Mouse (Mus musculus) hematopoietic stem cell, adult 5-6 weeks (primary cell): ENCODE data around the gene Mrpl28. TPM values are rescaled to one million over a fixed set of nuclear protein-coding genes. Genes with fewer than 3 reads are reported as not detected.
A peak's percentile ranks its signal among the peaks of the same experiment; 100 is the strongest.
"Not testable (repeated sequence)": the region's sequence is repeated elsewhere in the genome, so short reads cannot be mapped to it uniquely, and the experiment has no call there.

Experiments
- ATAC-seq, 2 experiments: fragments of 125-278 bp in 1 of 2; replicated peaks in 1 of 2; 2 replicates each; pipeline ENCODE4 v1.8.0; 2016 to 2017; ENCODE audit warnings: inconsistent platforms in 2 of 2, mild to moderate bottlenecking in 2 of 2, moderate number of reproducible peaks in 2 of 2, low read depth in 1 of 2, moderate TSS enrichment in 1 of 2; ENCODE audit not compliant: low FRiP score in 2 of 2, poor library complexity in 2 of 2, severe bottlenecking in 2 of 2, insufficient read depth in 1 of 2, low TSS enrichment in 1 of 2
- total RNA-seq: library from RNA; stranded (forward); fragments of 172-1452, 232-1000 nt; gene quantifications from 2 replicates; pipeline ENCODE4 v1.2.3, GENCODE M21; 2017

Mrpl28 gene
- total RNA-seq, 1 experiment from 2014 or later = 21.7 TPM

GRCm38 (mm10) chr17:26138901-26139381 is 15.6 kb downstream of the Mrpl28 start:
- 0 out of 4 replicates have a peak, but pooled peaks of 1 of the 2 experiments have one; percentile 15 for ATAC-seq

GRCm38 (mm10) chr17:26142796-26143195 is 19.5 kb downstream of the Mrpl28 start:
- no peak for ATAC-seq

- ATAC-seq = no peak
Measured at GRCm38 (mm10) chr17:26143386-26143785, 20.1 kb downstream of the Mrpl28 start.

- ATAC-seq = no peak
Measured at GRCm38 (mm10) chr17:26149056-26149455, 25.8 kb downstream of the Mrpl28 start.

- no peak for ATAC-seq
Measured at GRCm38 (mm10) chr17:26151886-26152630, 28.8 kb downstream of the Mrpl28 start.

GRCm38 (mm10) chr17:26162736-26163135 is 39.4 kb downstream of the Mrpl28 start:
- no peak for ATAC-seq

- ATAC-seq = peak; percentile 94 to 98
Measured at GRCm38 (mm10) chr17:26168039-26168438, 44.7 kb downstream of the Mrpl28 start.

- ATAC-seq = not testable (repeated sequence)
Measured at GRCm38 (mm10) chr17:26175248-26175647, 51.9 kb downstream of the Mrpl28 start.

Other genes starting within 250 kb of the Mrpl28 start
- 20.1 and 35.2 TPM in 2 replicates for gene Mettl26, start 248.4 kb upstream of the Mrpl28 start, total RNA-seq
- 0.79 and 1.1 TPM in 2 replicates for gene Wfikkn1, start 242.6 kb upstream of the Mrpl28 start, total RNA-seq
- 12.3 and 17.1 TPM in 2 replicates for gene Rab40c, start 203.8 kb upstream of the Mrpl28 start, total RNA-seq
- 33.8 and 47.5 TPM in 2 replicates for gene Pigq, start 178.6 kb upstream of the Mrpl28 start, total RNA-seq
- not detected in 2 replicates for gene Nhlrc4, start 178.5 kb upstream of the Mrpl28 start, total RNA-seq
- gene A930017K11Rik, start 170.9 kb upstream of the Mrpl28 start, total RNA-seq = not detected in 2 replicates
- gene Capn15, start 137.7 kb upstream of the Mrpl28 start, total RNA-seq = 3.3 and 8.1 TPM in 2 replicates
- gene Rab11fip3, start 53.9 kb upstream of the Mrpl28 start, total RNA-seq = 4.7 and 6.5 TPM in 2 replicates
- gene Decr2, start 33.2 kb upstream of the Mrpl28 start, total RNA-seq = 23.8 and 27.2 TPM in 2 replicates
- gene Nme4, start 27.9 kb upstream of the Mrpl28 start, total RNA-seq = 70.3 and 75.4 TPM in 2 replicates
- gene Tmem8, start 10.2 kb upstream of the Mrpl28 start, total RNA-seq = 10.3 and 13.2 TPM in 2 replicates
- 224 and 358 TPM in 2 replicates for gene Axin1, start 15.2 kb downstream of the Mrpl28 start, total RNA-seq
- gene Pdia2, start 75.6 kb downstream of the Mrpl28 start, total RNA-seq = 0.13 and 0.15 TPM in 2 replicates
- 0.89 and 1.9 TPM in 2 replicates for gene Rgs11, start 79.5 kb downstream of the Mrpl28 start, total RNA-seq
- not detected in 2 replicates for gene Arhgdig, start 84.3 kb downstream of the Mrpl28 start, total RNA-seq
- gene Fam234a, start 120.7 kb downstream of the Mrpl28 start, total RNA-seq = 9.1 and 9.5 TPM in 2 replicates
- gene Luc7l, start 129.4 kb downstream of the Mrpl28 start, total RNA-seq = 125 and 155 TPM in 2 replicates